Mouse (Mus musculus) megakaryocyte, embryonic 14.5 days (primary cell): Measurements from ENCODE around the gene Apoa4. TPM values are rescaled to one million over a fixed set of nuclear protein-coding genes. Genes with fewer than 3 reads are reported as not detected.

Experiments
- H3K27me3 ChIP-seq: replicated peaks from 2 replicates; pipeline ENCODE3; 2012; ENCODE audit warnings: inconsistent platforms
- H3K36me3 ChIP-seq: replicated peaks from 2 replicates; pipeline ENCODE3; 2012; ENCODE audit warnings: low read length, inconsistent platforms, mixed read lengths
- H3K4me1 ChIP-seq: 2 replicates; pipeline ENCODE4 v1.6.1; 2012; ENCODE audit warnings: inconsistent platforms
- H3K4me3 ChIP-seq: replicated peaks from 2 replicates; pipeline ENCODE3; 2012; ENCODE audit warnings: moderate library complexity, mild to moderate bottlenecking, inconsistent platforms
- H3K9me3 ChIP-seq: 2 replicates; pipeline ENCODE4 v1.6.1; 2012; ENCODE audit warnings: inconsistent platforms
- FLI1 ChIP-seq: IDR thresholded peaks from 2 replicates; pipeline ENCODE4 v1.6.1; 2012; ENCODE audit warnings: low read length, inconsistent platforms, mixed read lengths
- GATA1 ChIP-seq: IDR thresholded peaks from 3 replicates; pipeline ENCODE4 v1.6.1; 2012; ENCODE audit warnings: mixed read lengths, low read length, inconsistent platforms, borderline replicate concordance
- polyA plus RNA-seq: library from polyadenylated mRNA; stranded (reverse); fragments of >175 nt; gene quantifications from 2 replicates; pipeline ENCODE4 v1.2.3, GENCODE M21; 2012; ENCODE audit warnings: low replicate concordance; ENCODE audit not compliant: insufficient read depth

Apoa4 gene
- polyA plus RNA-seq, result not detected in 2 replicates

DNA sequence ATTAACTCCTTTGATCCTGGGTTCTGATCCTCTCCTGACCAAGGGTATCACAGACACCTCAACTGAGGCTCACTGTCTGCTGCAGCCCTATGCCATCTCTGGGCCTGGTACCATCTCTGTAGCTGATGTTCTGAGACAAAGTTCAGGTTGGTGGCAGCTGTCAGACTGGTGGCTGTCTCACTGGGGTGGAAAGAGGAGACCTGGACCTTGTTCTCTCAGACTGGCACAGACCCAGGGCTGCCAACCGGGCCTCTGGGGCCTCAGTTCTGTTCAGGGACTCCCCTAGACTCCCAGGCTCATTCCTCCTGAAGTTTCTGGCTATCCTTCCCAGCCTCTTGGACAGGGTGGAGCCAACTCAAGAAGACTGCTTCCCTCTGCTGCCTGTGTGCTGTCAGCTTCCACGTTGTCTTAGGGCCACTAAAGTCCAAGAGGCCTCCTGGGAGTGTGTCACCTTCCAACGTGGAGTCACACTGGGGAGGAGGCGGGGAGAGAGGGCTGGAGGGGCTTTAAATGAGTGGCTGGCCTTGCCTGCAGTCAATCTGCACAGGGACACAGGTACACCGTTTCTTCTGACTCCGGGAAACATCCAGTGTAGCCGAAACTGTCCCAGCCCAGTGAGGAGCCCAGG lies at the start of gene Apoa4:
Gene Apoa4 (plus strand): TSS at position 171 of the 628 bp plus-strand sequence.
- H3K27me3 ChIP-seq, result peaks cover 83% of the 10 kb centered on the region
- H3K36me3 ChIP-seq, result no peaks in the 10 kb centered on the region
- H3K4me3 ChIP-seq, result no peak within 1 kb of the TSS
- TF ChIP-seq FLI1 (no peak), GATA1 (no peak)
- H3K4me1 ChIP-seq, result peaks cover 10% of the 10 kb centered on the region
- no peaks in the 10 kb centered on the region for H3K9me3 ChIP-seq

DNA sequence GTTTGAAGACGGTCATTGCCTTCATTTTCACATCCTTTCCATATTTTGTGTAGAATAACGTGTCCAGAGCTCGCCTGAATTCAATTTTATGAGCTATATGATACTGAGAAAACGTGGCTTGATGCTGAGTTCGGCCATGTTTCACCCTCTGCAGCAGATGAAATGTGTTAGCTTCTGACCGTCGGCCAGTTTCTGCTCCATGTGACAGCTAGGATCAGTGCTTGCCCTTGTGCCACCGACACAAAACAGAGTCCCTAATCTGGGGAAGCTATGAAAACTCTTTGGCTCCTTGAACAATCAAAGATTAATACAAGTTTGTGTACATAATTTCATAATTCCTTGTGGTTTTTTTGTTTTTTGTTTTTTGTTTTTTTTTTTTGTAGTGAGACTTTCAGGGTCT lies 49.3 kb upstream of the Apoa4 start:
- Histone ChIP-seq H3K9me3 (no peaks in the 10 kb centered on the region), H3K27me3 (no peaks in the 10 kb centered on the region), H3K36me3 (peaks cover 83% of the 10 kb centered on the region), H3K4me1 (peaks cover 36% of the 10 kb centered on the region), H3K4me3 (no peak overlapping the region)
- TF ChIP-seq GATA1 (no peak), FLI1 (no peak)

DNA sequence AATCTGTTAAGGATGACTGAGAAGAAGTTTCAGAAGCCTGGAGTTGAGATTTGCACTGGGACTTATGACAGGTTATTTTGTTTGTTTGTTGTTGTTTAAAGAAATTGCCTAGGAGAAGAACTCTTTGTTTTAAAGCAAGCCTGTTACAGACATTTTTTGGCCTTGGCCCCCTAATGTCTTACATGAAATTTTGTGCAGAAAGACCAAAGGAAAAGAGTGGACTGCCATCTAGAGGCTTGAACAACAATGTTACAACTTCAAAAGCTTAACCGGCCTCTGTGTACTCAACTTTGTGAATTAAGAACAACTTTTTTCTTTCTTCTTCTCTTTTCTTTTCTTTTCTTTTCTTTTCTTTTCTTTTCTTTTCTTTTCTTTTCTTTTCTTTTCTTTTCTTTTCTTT lies 48.9 kb upstream of the Apoa4 start:
- Histone ChIP-seq H3K36me3 (peaks cover 84% of the 10 kb centered on the region), H3K9me3 (no peaks in the 10 kb centered on the region)

DNA sequence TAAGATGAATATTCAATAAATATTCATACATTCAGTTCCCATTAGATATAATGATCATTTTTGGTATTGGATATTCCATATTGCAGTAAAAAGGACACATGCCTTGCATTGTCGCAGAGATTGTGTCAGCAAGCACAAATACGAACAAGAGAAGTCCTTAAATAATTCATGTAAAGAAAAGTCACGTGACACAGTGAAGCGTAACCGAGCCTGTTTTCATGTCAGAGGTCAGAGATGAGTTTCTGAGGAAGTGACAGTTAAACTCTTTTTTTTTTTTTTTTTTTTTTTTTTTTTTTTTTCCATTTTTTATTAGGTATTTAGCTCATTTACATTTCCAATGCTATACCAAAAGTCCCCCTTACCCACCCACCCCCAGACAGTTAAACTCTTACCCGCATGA lies 47.9 kb upstream of the Apoa4 start:
- H3K4me3 ChIP-seq, result no peak overlapping the region
- no peaks in the 10 kb centered on the region for H3K27me3 ChIP-seq
- H3K36me3 ChIP-seq, result peaks cover 84% of the 10 kb centered on the region
- TF ChIP-seq FLI1 (no peak), GATA1 (no peak)
- H3K9me3 ChIP-seq, result no peaks in the 10 kb centered on the region
- peaks cover 40% of the 10 kb centered on the region for H3K4me1 ChIP-seq

More for the DNA sequence above, 48.9 kb upstream of the Apoa4 start:
- Histone ChIP-seq H3K4me1 (peaks cover 36% of the 10 kb centered on the region), H3K4me3 (no peak overlapping the region), H3K27me3 (no peaks in the 10 kb centered on the region)
- TF ChIP-seq FLI1, result no peak
- no peak for TF ChIP-seq GATA1

DNA sequence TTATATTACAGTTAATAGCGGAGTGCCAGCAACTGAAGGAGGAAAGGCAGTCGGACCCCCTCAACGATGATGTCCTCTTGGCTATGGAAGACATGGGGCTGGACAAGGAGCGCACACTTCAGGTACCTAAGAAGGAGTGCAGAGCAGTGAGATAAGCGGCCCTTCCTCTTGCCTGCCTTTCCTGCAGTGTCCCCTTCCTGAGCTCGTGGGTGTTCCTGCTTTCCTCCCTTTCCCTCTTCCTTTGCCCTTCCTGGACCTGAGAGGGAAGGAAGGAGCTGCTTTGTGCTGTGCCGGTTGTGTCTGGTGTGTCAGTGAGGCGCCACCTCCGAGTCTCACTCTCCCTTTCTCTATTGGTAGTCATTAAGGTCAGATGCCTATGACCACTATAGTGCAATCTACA lies 45.7 kb upstream of the Apoa4 start:
- H3K9me3 ChIP-seq, result no peaks in the 10 kb centered on the region
- no peaks in the 10 kb centered on the region for H3K27me3 ChIP-seq
- no peak overlapping the region for H3K4me3 ChIP-seq
- TF ChIP-seq GATA1, result no peak
- no peak for TF ChIP-seq FLI1
- peaks cover 53% of the 10 kb centered on the region for H3K4me1 ChIP-seq
- H3K36me3 ChIP-seq, result peaks cover 84% of the 10 kb centered on the region

DNA sequence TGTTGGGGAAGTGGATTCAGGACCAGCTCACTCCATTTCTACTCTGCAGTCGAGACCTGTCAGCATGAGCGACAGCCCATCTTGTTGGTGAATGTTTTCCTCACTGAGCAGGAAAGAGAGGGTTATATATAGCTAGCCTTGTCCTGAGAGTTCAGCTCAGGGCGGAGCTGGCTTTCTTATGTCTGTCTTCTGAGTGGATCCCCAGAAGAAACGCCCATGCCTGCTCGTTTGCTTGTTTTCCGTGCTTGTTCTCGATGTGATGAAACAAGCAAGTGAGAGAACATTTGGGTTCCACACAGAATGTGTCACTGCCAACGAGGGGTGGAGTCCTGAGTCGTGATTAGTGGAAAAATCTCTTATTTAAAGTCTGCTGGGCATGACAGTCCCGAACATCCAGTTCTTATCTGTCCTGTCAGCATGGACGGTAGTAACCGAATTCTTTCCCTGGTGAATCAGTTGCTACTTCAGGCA lies 43.8 kb upstream of the Apoa4 start:
- Histone ChIP-seq H3K36me3 (peaks cover 88% of the 10 kb centered on the region), H3K4me1 (peaks cover 49% of the 10 kb centered on the region)
- no peak for TF ChIP-seq GATA1
- no peak for TF ChIP-seq FLI1

DNA sequence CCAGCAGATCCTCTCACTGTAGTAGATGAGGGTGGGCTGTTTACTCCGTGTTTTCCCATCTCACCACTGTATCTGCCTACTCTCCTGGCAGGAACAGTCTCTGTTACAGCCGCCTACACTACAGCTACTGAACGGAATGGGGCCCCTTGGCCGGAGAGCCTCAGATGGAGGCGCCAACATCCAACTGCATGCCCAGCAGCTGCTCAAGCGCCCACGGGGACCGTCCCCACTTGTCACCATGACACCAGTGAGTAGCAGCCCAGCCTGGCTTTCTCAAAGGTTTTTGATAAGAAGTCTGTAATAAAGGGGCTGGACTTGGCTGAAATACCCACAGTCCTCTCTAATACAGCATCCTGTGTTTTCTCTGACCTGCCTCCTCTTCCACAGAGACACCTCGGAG lies 42.0 kb upstream of the Apoa4 start:
- peaks cover 99% of the 10 kb centered on the region for H3K36me3 ChIP-seq

More for the DNA sequence above, 43.8 kb upstream of the Apoa4 start:
- H3K9me3 ChIP-seq, result no peaks in the 10 kb centered on the region
- no peak overlapping the region for H3K4me3 ChIP-seq
- H3K27me3 ChIP-seq, result no peaks in the 10 kb centered on the region

DNA sequence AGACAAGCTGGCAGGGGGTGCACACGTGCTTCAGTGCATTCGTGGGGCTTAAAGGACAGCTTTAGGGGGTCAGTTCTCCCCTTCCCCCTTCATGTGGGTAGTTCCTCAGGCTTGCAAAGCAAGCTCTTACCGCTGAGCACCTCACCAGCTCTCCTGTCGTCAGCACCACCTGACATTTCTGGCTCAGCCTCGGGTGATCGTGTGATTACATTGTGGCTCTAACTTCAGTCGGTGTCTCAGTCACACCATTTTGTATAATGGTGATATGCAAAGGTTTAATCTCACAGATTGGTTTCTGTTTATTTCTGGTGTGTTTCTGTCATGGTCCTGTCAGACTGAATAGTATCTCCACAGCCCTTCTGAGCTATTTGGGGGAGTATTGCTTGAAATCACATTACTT lies 41.6 kb upstream of the Apoa4 start:
- Histone ChIP-seq H3K36me3 (peaks cover 99% of the 10 kb centered on the region), H3K4me1 (peaks cover 63% of the 10 kb centered on the region), H3K27me3 (no peaks in the 10 kb centered on the region), H3K9me3 (no peaks in the 10 kb centered on the region), H3K4me3 (no peak overlapping the region)
- TF ChIP-seq FLI1, result no peak
- no peak for TF ChIP-seq GATA1

More for the DNA sequence above, 42.0 kb upstream of the Apoa4 start:
- Histone ChIP-seq H3K9me3 (no peaks in the 10 kb centered on the region), H3K4me3 (no peak overlapping the region), H3K4me1 (peaks cover 63% of the 10 kb centered on the region), H3K27me3 (no peaks in the 10 kb centered on the region)
- no peak for TF ChIP-seq FLI1
- TF ChIP-seq GATA1, result no peak

DNA sequence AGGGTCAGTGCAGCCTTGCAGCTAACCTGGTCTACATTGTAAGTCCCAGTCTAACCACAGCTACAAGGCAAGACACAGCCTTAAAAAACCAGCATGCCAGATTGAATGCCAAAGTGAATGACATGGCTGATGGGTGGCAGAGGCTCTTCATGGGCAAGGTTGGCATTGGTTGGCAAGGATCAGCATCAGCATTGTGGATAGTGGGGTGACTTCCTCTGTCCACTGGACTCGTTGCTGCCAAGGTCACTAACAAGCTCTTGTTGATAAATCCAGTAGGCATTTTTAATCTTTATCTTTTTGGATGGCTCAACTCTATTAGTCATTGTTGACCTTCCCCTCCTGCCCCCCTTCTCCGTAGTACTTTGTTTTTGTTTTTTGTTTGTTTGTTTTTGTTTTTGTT lies 40.9 kb upstream of the Apoa4 start:
- TF ChIP-seq GATA1 (no peak), FLI1 (no peak)
- Histone ChIP-seq H3K4me3 (no peak overlapping the region), H3K36me3 (peaks cover 99% of the 10 kb centered on the region)

DNA sequence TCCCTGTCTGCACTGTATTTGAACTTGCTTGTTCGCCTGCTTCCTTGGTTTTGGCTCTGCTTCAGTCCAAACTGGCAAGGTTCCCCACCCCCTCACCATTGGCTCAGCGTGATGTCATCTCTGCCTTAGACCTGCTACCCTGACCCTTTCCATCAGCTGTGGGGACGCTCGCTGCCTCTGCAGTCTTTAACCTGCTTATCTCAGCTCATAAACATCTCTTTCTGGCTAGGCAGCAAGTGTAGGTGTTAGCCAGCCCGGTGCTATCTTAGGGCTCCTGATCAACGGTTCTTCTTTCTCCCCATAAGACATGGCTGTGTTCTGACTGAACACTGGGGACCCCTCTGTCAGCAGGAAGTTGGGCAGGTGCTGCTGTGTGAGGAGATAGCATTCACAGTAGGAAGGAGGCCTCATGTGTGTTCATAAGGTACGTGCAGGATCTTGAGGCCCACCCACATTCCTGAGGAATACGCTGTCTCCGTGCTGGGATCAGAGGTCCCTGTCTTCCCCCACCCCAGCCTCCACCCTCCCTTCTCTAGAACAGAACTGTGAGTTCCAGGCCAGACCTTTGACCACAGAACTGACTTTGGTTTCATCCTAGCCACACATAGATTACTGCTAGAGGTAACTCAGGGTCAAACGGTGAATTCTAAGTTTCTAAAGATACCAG lies 33.5 kb upstream of the Apoa4 start:
- no peaks in the 10 kb centered on the region for H3K27me3 ChIP-seq
- H3K4me3 ChIP-seq, result no peak overlapping the region
- H3K4me1 ChIP-seq, result peaks cover 21% of the 10 kb centered on the region
- H3K9me3 ChIP-seq, result no peaks in the 10 kb centered on the region
- H3K36me3 ChIP-seq, result peaks cover 100% of the 10 kb centered on the region
- TF ChIP-seq GATA1 (no peak), FLI1 (no peak)

More for the DNA sequence above, 40.9 kb upstream of the Apoa4 start:
- Histone ChIP-seq H3K4me1 (peaks cover 57% of the 10 kb centered on the region), H3K27me3 (no peaks in the 10 kb centered on the region), H3K9me3 (no peaks in the 10 kb centered on the region)

DNA sequence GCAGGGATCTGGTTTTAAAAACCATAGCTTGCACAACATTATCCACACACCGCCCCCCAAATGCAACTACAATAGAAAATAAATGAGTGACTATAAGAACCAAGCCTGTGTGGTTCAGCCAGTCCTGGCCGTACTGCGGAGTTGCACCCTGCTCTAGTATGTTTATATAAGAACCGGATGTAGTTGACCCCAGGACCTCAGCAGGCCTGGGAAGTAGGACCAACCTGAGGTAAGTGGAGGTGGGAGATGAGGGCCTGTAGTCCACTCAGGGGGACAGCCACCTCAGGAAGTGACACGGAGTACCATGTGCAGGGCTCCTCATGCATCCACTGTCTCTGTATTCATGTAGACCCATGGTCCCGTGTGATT lies 33.0 kb upstream of the Apoa4 start:
- H3K4me3 ChIP-seq, result no peak overlapping the region
- H3K4me1 ChIP-seq, result peaks cover 19% of the 10 kb centered on the region
- no peaks in the 10 kb centered on the region for H3K9me3 ChIP-seq
- peaks cover 100% of the 10 kb centered on the region for H3K36me3 ChIP-seq
- H3K27me3 ChIP-seq, result no peaks in the 10 kb centered on the region
- TF ChIP-seq FLI1 (no peak), GATA1 (no peak)
